Mouse (Mus musculus) heart, adult 18-20 months (tissue): ENCODE measurements around the gene Hmox1. TPM values are rescaled to one million over a fixed set of nuclear protein-coding genes. Genes with fewer than 3 reads are reported as not detected.

Experiments
- total RNA-seq, 2 experiments: library from RNA; stranded (reverse); gene quantifications; 2 replicates each; pipeline ENCODE4 v1.2.3; 2021

The Hmox1 gene
- total RNA-seq, 2 experiments from 2014 or later = 10.3 to 17.5 TPM

Other genes with a start within 250 kb of the Hmox1 start
- gene Isx, start 220.4 kb upstream of the Hmox1 start, total RNA-seq = not detected
- gene Hmgxb4, start 100.3 kb upstream of the Hmox1 start, total RNA-seq = 10 to 100 TPM; 10.1 to 10.6 TPM
- 10 to 100 TPM; 57.9 to 63.7 TPM for gene Tom1, start 59.9 kb upstream of the Hmox1 start, total RNA-seq
- gene Mcm5, start 15.9 kb downstream of the Hmox1 start, total RNA-seq = 1 to 10 TPM; 3.3 to 5.1 TPM
- 1 to 10 TPM; 5.4 to 6.1 TPM for gene Rasd2, start 120.3 kb downstream of the Hmox1 start, total RNA-seq